Mouse (Mus musculus) liver, postnatal 0 days (tissue): Measurements from ENCODE around the gene Cavin2. TPM values are rescaled to one million over a fixed set of nuclear protein-coding genes. Genes with fewer than 3 reads are reported as not detected.

Source experiments
- ATAC-seq: fragments of 200-750 bp; cut with Nextera tagmentation; 2 replicates; pipeline ENCODE4 v1.8.0; 2017; ENCODE audit warnings: mild to moderate bottlenecking, moderate library complexity
- DNase-seq: peaks from one replicate; pipeline ENCODE4 v3.0.0-alpha.2; 2016
- H3K27ac ChIP-seq: fragments of 300-500 bp; sonication (generic); 2 replicates; pipeline ENCODE4 v1.5.1; 2014; ENCODE audit warnings: antibody characterized with exemption, moderate library complexity, mild to moderate bottlenecking, low read depth
- H3K27me3 ChIP-seq: fragments of 300-500 bp; sonication (generic); 2 replicates; pipeline ENCODE4 v1.6.1; 2014; ENCODE audit warnings: low read length, control low read depth, mixed read lengths; ENCODE audit not compliant: insufficient read depth
- H3K36me3 ChIP-seq: fragments of 300-500 bp; sonication (generic); replicated peaks from 2 replicates; pipeline ENCODE4 v1.6.1; 2014; ENCODE audit warnings: mild to moderate bottlenecking, control low read depth, low read length, moderate library complexity, mixed read lengths; ENCODE audit not compliant: insufficient read depth
- H3K4me1 ChIP-seq: fragments of 300-500 bp; sonication (generic); 2 replicates; pipeline ENCODE4 v1.6.1; 2014; ENCODE audit warnings: antibody characterized with exemption, mild to moderate bottlenecking, control low read depth; ENCODE audit not compliant: insufficient read depth
- H3K4me2 ChIP-seq: fragments of 300-500 bp; sonication (generic); 2 replicates; pipeline ENCODE4 v1.6.1; 2014; ENCODE audit warnings: low read depth, mild to moderate bottlenecking, low read length, moderate library complexity, mixed read lengths
- H3K4me3 ChIP-seq: fragments of 300-500 bp; sonication (generic); 2 replicates; pipeline ENCODE4 v1.5.1; 2014; ENCODE audit warnings: low read depth, low read length
- H3K9ac ChIP-seq: fragments of 300-500 bp; sonication (generic); replicated peaks from 2 replicates; pipeline ENCODE4 v1.6.1; 2014; ENCODE audit warnings: mild to moderate bottlenecking, moderate library complexity
- H3K9me3 ChIP-seq: fragments of 300-500 bp; sonication (generic); 2 replicates; pipeline ENCODE4 v1.6.1; 2016; ENCODE audit warnings: mild to moderate bottlenecking, control low read depth, low read length, mixed read lengths
- CTCF ChIP-seq: sonication (generic); IDR thresholded peaks from 2 replicates; pipeline ENCODE4 v1.5.1; 2016; ENCODE audit warnings: antibody characterized with exemption, low read depth
- EP300 ChIP-seq: IDR thresholded peaks from 2 replicates; pipeline ENCODE4 v1.6.1; 2016; ENCODE audit warnings: antibody characterized with exemption, low read depth, mild to moderate bottlenecking
- WGBS: fragments of 180-500 bp; shearing (Covaris S2); extraction: QIAGEN DNeasy Blood & Tissue Kit; methylation state at CpG from one replicate; pipeline ENCODE4 v1.1.7; 2014; ENCODE audit not compliant: insufficient replicate concordance; 5-methylcytosine and 5-hydroxymethylcytosine counted together
- polyA plus RNA-seq: library from polyadenylated mRNA; unstranded; fragments of >200 nt; fragmentation: Nextera tagmentation; extraction: Ambion mirVana; gene quantifications from 2 replicates; pipeline ENCODE4 v1.2.1, GENCODE M21; 2015

Gene Cavin2
- polyA plus RNA-seq, 1 experiment from 2014 or later: 28.0 TPM

DNA sequence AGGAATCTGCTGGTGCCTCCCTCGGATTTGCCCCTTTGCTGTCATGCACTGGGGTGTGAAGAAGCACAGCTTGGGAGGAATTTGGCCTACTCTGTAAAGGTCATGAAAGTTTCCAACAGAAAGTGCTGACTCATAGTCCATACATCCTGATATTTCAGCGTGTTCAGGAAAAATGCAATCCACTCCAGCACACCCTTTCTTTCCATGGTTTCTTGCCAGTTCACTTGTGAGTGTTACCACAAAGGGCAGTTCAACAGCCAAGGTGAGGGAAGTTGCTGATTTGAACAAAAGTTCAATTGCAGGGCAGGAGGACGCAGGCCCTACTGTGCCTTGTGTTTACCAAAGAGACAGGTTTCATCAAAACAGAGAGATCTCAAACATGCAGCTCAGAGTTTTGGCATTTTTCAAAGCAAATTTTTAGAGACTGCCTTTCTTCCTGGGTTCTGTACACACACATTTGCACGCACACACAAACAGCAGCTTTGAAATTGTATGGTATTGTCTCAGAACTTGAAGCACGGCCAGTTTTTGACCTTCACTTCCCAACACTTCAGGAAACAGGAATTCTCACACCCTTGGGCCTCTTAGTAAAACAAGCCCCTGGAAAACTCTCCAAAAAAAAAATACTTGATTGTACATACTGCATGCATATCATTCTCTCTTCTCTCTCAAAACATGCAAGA lies 23.7 kb upstream of the Cavin2 start:
- 40% methylated on average over 5 of the region's 5 CpGs for WGBS
- peak; percentile 66 for ATAC-seq
- no peaks in the 10 kb centered on the region for H3K36me3 ChIP-seq
- H3K27ac ChIP-seq: peak overlapping the region; percentile 45; the same call in 1 of the 2 replicates
- DNase-seq: no peak
- H3K4me1 ChIP-seq: no peaks in the 10 kb centered on the region
- no peak overlapping the region for H3K9ac ChIP-seq
- no peak overlapping the region for H3K4me2 ChIP-seq
- no peak overlapping the region for H3K4me3 ChIP-seq
- no peaks in the 10 kb centered on the region for H3K9me3 ChIP-seq
- no peaks in the 10 kb centered on the region for H3K27me3 ChIP-seq
- TF ChIP-seq CTCF: no peak
- peak; percentile 65 for TF ChIP-seq EP300

DNA sequence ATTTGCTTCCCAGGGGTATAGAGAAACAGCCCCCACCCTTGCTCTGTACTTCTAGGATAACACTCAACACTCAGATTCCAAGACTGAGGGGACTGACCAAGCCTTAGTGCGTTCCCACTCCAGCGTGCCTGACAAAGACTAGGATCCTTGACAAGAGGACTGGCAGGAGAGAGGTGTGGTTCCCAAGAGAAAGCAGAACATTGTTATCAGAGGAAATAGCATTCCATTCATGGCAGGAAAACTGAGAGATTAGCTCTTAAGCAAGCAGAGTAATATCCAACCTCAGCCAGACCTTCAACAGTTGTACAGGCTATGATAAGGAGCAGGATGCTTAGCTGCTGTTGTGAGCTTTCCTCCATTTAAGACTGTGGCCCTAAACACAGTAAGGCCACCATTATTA lies 23.0 kb upstream of the Cavin2 start:
- H3K4me3 ChIP-seq: no peak overlapping the region
- DNase-seq (no peak), ATAC-seq (peak; percentile 73)
- 29% methylated on average over 2 of the region's 2 CpGs for WGBS
- H3K9me3 ChIP-seq: no peaks in the 10 kb centered on the region
- H3K27me3 ChIP-seq: no peaks in the 10 kb centered on the region
- TF ChIP-seq EP300 (peak; percentile 43; the same call in 1 of the 2 replicates), CTCF (no peak)
- H3K27ac ChIP-seq: peak overlapping the region; percentile 45; the same call in 1 of the 2 replicates
- no peaks in the 10 kb centered on the region for H3K4me1 ChIP-seq
- no peaks in the 10 kb centered on the region for H3K36me3 ChIP-seq
- no peak overlapping the region for H3K9ac ChIP-seq
- no peak overlapping the region for H3K4me2 ChIP-seq

DNA sequence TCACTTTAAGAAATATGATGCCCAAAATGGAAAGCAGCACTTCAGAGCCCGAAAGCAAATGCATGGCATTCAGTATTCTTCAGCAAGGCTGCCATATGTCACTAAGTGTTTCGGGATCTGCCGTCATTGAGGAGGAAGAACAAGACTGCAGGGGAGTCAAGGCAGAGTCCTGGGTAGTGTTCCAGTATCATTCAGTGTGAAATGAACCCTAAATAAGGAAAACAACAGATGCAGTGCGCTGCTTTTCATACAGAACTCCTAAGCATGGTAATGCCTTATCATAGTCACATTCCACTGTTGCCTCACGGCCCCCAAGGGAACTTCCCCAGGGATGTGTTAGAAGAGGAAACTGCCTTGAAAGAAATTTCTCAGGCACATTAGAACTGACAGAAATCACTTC lies 21.8 kb upstream of the Cavin2 start:
- ATAC-seq: no peak
- TF ChIP-seq CTCF (no peak), EP300 (no peak)
- no peaks in the 10 kb centered on the region for H3K36me3 ChIP-seq
- H3K4me3 ChIP-seq: no peak overlapping the region
- no peak overlapping the region for H3K9ac ChIP-seq
- H3K4me2 ChIP-seq: no peak overlapping the region
- no peaks in the 10 kb centered on the region for H3K4me1 ChIP-seq
- H3K9me3 ChIP-seq: no peaks in the 10 kb centered on the region
- no peak overlapping the region for H3K27ac ChIP-seq
- no peak for DNase-seq
- WGBS: 68% methylated on average over 5 of the region's 5 CpGs
- no peaks in the 10 kb centered on the region for H3K27me3 ChIP-seq

DNA sequence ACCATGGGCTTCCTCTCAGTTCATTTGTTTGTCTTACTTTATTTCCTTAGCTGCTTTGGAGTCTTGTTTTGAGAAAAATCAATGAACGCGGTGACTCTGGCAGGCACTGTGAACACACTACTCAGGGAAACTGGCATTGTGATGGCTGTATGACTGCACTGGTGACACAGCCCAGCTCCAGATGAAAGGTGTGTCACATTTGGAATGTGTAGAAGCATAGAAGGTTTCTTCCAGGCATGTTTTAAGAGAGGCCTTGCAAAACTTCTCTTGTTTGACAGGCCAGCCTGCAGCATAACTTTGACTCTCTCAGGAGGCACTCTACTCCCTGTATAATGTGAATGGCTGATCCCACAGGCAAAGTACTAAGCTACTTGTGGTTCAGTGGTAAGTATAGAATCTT lies 20.7 kb upstream of the Cavin2 start:
- H3K4me1 ChIP-seq: no peaks in the 10 kb centered on the region
- H3K27me3 ChIP-seq: no peaks in the 10 kb centered on the region
- H3K4me3 ChIP-seq: no peak overlapping the region
- H3K36me3 ChIP-seq: no peaks in the 10 kb centered on the region
- no peak for TF ChIP-seq CTCF
- TF ChIP-seq EP300: no peak
- ATAC-seq (no peak), DNase-seq (no peak)
- no peak overlapping the region for H3K9ac ChIP-seq
- 60% methylated on average over 2 of the region's 2 CpGs for WGBS
- no peaks in the 10 kb centered on the region for H3K9me3 ChIP-seq
- H3K27ac ChIP-seq: no peak overlapping the region
- no peak overlapping the region for H3K4me2 ChIP-seq

DNA sequence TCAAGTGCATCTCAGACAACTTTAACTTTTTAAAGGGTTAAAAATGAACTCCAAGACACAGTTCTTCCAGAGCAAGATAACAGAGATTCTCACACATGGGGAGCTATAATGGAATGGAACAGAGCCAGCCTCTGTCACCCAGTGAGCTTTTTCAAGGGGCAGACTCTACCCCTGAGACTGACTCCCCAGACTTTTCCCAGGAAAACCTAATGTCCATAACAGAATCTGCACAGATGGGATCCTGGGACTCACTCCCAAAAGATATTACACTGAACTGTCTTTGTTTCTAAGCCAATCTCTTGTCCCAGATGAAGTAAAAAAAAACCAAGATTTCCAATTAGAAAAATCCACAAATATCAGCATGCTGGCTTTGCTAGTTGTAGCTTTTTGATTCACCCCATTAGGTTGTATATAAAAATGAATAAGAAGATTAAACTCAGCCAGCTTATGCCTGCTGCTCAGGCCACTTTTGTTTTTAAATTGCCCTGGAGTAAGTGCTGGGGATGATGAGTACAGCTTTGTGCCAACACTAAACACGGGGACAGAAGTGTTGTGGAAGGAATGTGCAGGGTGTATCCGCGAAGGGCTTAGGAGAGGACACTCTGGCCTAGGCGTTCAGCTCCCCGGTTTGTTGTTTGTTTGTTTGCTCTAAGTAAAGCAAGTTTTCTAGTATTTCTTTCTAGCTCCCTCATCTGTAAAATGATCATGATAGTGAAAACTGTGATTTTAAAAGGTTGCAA lies 18.6 kb upstream of the Cavin2 start:
- no peak for DNase-seq
- WGBS: 70% methylated on average over 5 of the region's 5 CpGs
- H3K36me3 ChIP-seq: no peaks in the 10 kb centered on the region

DNA sequence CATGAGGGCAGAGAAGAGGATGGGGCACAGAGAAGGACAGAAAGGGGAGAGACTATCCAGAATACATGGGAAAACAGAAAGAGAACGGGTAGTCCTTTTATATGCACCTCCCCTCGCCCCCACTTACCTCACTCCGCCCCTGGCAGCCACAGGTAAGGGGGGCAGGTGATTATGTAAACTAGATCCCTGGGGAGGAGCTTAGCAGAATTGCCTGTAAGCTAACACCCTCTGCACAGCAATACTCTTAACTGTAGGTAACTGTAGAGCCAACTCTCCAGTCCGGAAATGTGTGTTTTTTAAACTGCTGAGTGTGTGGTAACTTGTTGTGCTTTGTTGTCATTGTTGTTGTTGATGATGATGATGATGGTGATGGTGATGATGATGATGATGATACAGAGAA lies 17.1 kb upstream of the Cavin2 start:
- TF ChIP-seq EP300 (no peak), CTCF (no peak)
- H3K4me1 ChIP-seq: no peaks in the 10 kb centered on the region
- H3K27me3 ChIP-seq: no peaks in the 10 kb centered on the region
- no peak overlapping the region for H3K4me3 ChIP-seq
- H3K9ac ChIP-seq: no peak overlapping the region
- no peak for ATAC-seq
- H3K4me2 ChIP-seq: no peak overlapping the region
- H3K9me3 ChIP-seq: no peaks in the 10 kb centered on the region
- DNase-seq: no peak
- H3K36me3 ChIP-seq: no peaks in the 10 kb centered on the region
- no peak overlapping the region for H3K27ac ChIP-seq
- 63% methylated on average over 4 of the region's 4 CpGs for WGBS

More for the DNA sequence above, 18.6 kb upstream of the Cavin2 start:
- no peak for ATAC-seq
- TF ChIP-seq EP300: no peak
- no peak for TF ChIP-seq CTCF
- no peak overlapping the region for H3K4me3 ChIP-seq
- no peak overlapping the region for H3K27ac ChIP-seq
- H3K4me1 ChIP-seq: no peaks in the 10 kb centered on the region
- no peaks in the 10 kb centered on the region for H3K9me3 ChIP-seq
- no peaks in the 10 kb centered on the region for H3K27me3 ChIP-seq
- H3K9ac ChIP-seq: no peak overlapping the region
- H3K4me2 ChIP-seq: no peak overlapping the region
